Mouse (Mus musculus) cerebellum, adult 11-12 months (tissue): Measurements from ENCODE around the gene Axin2.
"Not testable (repeated sequence)": the region's sequence is repeated elsewhere in the genome, so short reads cannot be mapped to it uniquely, and the experiment has no call there.

ENCODE experiments used
- DNase-seq: peaks from one replicate; pipeline ENCODE4 v3.0.0; 2022

Axin2 gene

GRCm38 (mm10) chr11:108920158-108920635, at the start of gene Axin2:
Gene Axin2, plus strand, starts transcription at chr11:108920349.
- DNase-seq, result peak; percentile 88

GRCm38 (mm10) chr11:108871284-108871683, 48.9 kb upstream of the Axin2 start:
- not testable (repeated sequence) for DNase-seq

- DNase-seq, result no peak
These were observed 48.4 kb upstream of the Axin2 start for GRCm38 (mm10) chr11:108871748-108872147.

GRCm38 (mm10) chr11:108876633-108877205, 43.4 kb upstream of the Axin2 start:
- DNase-seq, result no peak

- no peak for DNase-seq
These were observed 42.6 kb upstream of the Axin2 start for GRCm38 (mm10) chr11:108877520-108877919.

- no peak for DNase-seq
These were observed 39.6 kb upstream of the Axin2 start for GRCm38 (mm10) chr11:108880546-108880945.

GRCm38 (mm10) chr11:108881662-108882061, 38.5 kb upstream of the Axin2 start:
- DNase-seq, result no peak

GRCm38 (mm10) chr11:108885276-108885896, 34.8 kb upstream of the Axin2 start:
- DNase-seq, result no peak

GRCm38 (mm10) chr11:108886060-108886459, 34.1 kb upstream of the Axin2 start:
- no peak for DNase-seq

- no peak for DNase-seq
These were observed 31.0 kb upstream of the Axin2 start for GRCm38 (mm10) chr11:108889121-108889520.

GRCm38 (mm10) chr11:108890544-108890943, 29.6 kb upstream of the Axin2 start:
- DNase-seq, result no peak

GRCm38 (mm10) chr11:108891111-108891870, 28.9 kb upstream of the Axin2 start:
- DNase-seq, result no peak

GRCm38 (mm10) chr11:108891871-108892380, 28.2 kb upstream of the Axin2 start:
- no peak for DNase-seq

- DNase-seq, result no peak
These were observed 27.7 kb upstream of the Axin2 start for GRCm38 (mm10) chr11:108892406-108892805.

- DNase-seq, result no peak
These were observed 26.8 kb upstream of the Axin2 start for GRCm38 (mm10) chr11:108893232-108893790.

- no peak for DNase-seq
These were observed 26.2 kb upstream of the Axin2 start for GRCm38 (mm10) chr11:108893855-108894510.

GRCm38 (mm10) chr11:108897034-108897433, 23.1 kb upstream of the Axin2 start:
- peak; percentile 84 for DNase-seq

- no peak for DNase-seq
These were observed 22.1 kb upstream of the Axin2 start for GRCm38 (mm10) chr11:108898063-108898462.

GRCm38 (mm10) chr11:108898483-108898882, 21.7 kb upstream of the Axin2 start:
- no peak for DNase-seq

GRCm38 (mm10) chr11:108900718-108901488, 19.2 kb upstream of the Axin2 start:
- DNase-seq, result no peak

- no peak for DNase-seq
These were observed 18.5 kb upstream of the Axin2 start for GRCm38 (mm10) chr11:108901670-108902069.

- no peak for DNase-seq
These were observed 17.8 kb upstream of the Axin2 start for GRCm38 (mm10) chr11:108902303-108902702.
